Mouse (Mus musculus) MEL-GATA-1-ER (cell line): ENCODE data around the gene Apoc4.

Source experiments
- DNase-seq: peaks from one replicate; pipeline ENCODE4 v3.0.0-alpha.2; 2012; ENCODE audit warnings: low read depth; ENCODE audit errors: extremely low read depth

Apoc4 gene

DNA sequence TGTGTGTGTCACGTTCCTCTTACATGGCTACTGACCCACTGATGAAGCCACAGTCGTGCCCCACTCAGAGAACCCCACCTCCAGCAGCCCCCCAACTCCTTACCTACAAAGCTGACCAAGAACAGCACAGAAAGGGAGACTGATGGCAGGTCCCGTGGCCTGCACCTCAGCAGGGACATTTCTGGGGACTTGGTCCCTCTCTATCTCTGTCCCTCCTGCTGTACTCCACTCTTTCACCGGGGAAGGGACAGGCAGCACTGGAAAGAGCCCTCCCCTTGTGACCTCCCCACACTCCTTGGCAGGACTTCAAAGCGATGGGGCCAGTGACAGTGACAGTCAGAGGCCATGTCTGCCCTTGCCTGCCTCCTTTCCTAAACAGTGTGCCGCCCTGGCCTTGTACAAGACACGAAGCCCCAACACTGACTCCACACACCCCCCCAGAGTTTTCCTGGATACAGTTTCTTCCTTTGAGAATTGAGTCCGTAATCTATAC, at the start of gene Apoc4, which contains the start of gene Gm44805:
Gene Apoc4 (minus strand): TSS at position 278 of the 493 bp plus-strand sequence.
Gene Gm44805 (minus strand): TSS at position 222 of the 493 bp plus-strand sequence.
- no peak for DNase-seq

DNA sequence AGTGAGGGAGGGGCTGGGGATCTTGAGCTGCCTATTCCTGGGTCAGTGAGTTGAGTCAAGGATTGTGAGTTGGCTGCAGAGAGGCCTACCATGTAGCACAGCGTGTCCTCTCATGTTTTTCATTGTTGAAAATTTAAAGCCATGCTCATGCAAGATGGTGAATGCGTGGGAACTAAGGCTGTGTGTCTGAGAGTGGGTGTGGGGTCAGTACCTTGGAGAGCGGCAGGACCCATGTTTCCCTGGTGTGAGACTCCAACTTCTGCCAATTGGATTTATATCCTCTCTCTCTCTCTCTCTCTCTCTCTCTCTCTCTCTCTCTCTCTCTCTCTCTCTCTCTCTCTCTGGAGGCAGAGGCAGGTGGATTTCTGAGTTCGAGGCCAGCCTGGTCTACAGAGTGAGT, 45.3 kb upstream of the Apoc4 start:
- DNase-seq = no peak

DNA sequence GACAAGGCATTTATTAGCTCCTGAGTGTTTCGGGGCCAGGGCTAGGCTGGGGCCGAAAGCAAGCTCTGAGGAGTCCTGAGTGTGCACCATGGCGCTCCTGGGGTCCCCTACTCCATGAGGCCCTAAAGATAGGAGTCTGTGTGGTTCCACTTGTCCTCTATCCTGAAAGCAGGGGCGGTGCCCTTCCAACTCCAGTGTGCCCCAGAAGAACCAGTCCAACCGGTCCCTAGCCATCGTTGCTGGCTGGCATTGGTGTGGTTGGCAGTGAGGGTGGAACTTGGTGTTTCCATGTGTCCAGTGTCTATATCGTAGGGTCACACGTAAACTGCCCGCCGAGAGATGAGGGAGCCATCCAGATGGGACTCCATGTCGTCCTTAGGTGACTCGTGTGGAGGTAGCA, 42.9 kb upstream of the Apoc4 start:
- no peak for DNase-seq

DNA sequence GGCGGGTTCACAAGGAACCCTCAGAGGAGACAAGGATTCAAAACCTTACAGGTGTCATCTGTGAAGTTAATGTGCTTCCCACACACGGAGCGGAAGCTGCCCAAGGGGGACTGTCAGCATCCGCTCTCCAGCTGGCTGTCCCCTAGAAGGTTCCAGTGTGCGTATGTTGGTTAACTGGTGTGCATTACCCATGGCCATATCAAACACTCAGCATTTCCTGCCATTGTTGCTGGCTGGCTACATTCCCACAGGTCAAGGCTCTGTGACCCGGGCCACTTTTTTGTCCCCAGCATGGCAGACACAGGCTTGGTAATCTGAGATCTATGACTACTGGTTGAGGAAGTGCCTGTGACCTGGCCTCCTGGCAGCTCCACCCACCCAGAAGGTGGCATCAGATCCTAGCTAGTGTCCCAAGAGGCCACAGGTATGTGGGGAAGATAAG, 41.5 kb upstream of the Apoc4 start:
- DNase-seq = no peak

DNA sequence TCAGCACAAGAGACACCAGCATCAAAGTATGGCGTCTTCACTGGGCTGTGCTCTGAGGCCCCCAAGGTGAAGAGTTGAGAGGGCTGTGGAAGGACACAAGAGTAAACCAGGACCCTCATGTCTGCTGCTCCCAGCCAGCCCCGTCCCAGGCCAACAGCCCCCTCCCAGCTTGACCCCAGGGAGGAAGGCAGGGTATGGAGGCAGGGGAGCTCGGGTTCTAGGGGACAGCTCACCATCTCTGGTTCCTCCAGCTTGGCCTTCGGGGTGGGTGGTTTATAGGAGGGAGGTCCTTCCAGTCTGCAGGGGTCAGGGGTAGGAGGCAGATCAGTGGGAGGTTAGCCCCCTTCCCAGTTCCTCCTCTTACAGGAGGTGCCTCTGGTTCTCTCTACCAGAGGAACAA, 37.9 kb upstream of the Apoc4 start:
- no peak for DNase-seq

DNA sequence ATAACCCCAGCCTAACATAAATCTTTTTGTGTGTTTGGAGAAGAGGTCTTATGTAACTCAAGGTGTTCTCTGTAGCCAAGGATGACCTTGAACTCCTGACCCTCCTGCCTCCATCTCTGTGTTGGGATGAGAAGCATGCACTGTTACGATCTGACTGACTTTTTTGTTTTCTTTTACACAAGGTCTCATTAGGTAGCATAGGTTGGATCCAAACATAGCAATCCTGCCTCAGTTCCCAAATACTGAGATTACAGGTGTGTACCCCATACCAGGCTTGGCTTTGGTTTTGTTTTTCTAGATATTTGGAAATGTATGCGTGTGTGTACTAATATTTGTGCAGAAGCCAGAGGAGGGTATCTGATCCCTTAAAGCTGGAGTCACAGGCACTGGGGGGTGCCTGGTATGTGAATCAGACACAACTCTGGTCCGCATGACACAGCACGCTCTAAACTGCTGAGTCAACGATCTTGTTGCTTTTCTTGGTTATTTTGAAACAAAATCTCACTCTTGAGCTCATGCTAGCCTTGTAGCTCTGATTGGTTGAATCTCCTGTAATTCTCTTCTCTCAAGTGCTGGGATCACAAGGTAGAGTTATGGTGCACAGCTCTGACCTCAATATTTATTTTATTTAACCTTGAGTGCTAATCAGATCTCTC, 37.1 kb upstream of the Apoc4 start:
- no peak for DNase-seq

DNA sequence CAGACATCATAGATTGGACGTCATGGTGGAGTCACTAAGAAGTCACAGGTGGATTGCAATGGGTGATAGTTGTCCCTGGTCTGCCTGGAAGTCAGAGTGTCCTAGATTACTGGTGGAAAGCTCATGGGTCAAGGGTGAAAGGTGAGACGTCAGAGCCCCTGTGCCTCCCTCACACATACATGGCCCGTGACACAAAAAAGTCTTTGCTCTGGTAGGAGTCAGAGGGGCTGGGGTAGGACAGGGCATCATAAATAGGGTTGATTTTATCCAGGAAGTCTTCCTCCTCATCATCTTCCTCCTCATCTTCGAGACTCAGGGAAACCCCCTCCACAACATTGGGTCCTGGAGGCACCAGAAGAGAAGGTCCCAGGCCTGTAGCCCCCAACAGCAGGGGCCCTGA, 36.1 kb upstream of the Apoc4 start:
- DNase-seq = no peak

DNA sequence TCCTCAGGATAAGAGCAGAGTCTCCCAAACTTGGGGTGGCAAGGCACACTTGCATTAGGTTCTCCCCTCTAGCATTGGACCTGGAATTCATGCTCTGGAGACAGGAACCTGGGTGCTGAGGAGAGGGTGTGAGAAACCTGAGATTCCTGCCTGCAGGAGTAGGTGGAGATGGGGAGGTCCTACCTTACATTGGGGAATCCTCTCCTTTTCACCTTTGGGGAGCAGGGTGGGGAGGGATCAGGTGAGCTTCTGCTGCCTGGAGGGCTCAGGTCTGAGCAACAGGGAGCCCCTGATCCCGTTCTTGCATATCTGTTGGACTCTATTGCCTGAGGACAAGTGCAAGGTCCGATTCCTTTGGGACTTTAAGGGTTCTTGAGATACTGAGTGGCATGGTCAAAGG, 35.5 kb upstream of the Apoc4 start:
- DNase-seq = no peak

DNA sequence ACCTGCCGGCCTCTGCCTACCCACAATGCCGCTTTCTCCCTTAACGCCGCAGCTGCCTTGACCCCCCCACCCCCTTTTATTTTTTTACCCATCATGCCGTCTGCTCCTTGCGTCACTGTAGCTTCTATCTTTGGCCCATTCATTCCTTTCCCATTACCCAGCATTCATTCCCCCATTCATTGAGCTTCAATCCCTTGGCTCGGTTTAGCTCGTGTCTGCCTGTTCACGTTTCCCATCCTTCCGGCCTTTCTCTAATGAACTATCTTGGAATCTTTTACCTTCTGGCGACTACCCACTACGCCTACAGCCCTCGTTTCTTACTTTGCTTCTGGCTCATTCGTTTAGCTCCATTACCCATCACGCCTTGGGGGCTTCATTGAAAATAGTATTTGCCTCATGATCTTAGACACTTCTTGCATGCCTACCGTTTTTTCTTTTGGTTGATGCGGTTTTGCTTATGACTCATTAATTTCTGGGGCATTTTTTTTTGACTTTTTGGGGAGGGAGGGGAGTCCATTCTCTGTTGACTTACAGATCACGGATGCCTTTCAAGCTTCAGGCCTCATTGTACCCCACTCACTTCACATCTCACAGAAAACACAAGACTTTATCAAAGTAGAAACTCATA, 34.9 kb upstream of the Apoc4 start:
- no peak for DNase-seq

DNA sequence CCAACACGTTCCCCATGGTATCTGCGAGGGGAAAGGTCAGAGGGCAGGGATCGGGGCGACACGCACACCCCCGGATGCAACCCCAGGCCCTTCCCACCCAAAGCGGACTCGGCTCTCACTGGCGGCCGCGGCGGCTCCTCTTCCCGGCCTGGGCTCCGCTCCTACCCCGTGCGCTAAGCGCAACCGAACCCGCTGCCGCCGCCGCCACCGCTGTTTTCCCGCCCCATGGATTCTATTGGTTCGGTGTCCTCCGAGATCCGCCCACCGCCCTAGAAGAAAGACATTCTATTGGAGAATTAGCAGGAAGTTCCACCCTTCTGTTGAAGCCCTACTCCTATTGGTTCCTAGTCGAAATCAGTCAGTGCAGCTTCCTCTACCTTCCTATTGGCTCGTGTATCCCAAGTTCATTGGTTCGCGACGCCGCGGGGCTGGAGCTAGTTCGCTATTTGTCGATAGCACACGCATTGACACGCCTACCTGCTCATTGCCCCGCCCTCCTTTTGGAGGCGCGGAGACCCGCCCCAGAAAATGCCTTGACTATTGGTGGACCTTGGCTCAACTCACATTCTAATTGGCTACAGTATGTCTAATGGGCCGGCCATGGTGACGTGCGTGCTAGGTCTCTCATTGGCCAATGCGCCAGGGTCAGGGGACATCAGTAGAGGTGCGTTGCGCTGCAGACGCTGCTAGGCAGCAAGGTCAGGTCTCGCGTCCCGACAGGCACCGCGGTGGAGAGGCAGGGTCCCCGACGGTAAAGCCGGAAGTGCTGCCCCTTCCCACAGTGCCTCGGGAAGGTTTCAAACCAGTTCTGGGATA, 34.2 kb upstream of the Apoc4 start, which contains the start of gene Tomm40:
Gene Tomm40 (minus strand): TSS at position 200 of the 816 bp plus-strand sequence.
- peak; percentile 100 for DNase-seq

DNA sequence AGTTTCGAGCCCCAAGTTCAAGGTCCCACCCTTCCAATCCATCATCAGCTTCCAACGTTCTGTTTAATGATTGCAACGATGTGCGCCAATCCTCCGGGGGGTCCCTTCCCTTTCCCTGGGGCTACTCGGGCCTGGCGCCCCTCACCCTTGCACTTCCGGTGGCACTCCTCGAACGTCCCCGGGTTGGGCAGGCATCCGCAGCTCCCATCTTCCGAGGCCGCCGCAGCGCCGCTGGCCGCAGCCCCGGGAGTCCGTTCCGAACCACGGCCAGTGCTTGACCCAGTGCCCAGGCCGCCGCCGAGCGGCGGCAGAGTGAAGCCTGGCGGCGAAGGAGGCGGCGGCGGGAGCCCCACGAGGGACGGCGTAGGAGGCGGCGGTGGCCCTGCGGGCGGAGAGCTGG, 33.6 kb upstream of the Apoc4 start:
- no peak for DNase-seq

DNA sequence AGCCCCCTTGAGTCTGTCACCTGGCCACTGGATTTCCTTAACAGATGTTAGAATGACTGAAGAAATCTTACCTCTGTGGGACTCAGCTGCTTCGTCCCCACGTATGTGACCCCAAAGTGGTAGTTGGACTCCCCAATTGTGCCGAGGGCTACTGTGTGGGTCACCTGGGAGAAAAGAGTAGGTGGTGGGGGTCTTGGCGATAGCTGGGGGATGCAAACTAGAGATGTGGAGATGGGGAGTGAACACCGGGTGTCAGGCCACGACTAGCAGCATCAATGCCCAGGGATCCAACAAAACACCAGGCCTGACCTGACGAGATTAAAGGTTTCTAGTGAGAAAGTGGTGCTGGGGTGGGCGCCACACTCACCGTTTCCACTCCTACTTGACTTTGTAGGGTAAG, 32.3 kb upstream of the Apoc4 start:
- no peak for DNase-seq

DNA sequence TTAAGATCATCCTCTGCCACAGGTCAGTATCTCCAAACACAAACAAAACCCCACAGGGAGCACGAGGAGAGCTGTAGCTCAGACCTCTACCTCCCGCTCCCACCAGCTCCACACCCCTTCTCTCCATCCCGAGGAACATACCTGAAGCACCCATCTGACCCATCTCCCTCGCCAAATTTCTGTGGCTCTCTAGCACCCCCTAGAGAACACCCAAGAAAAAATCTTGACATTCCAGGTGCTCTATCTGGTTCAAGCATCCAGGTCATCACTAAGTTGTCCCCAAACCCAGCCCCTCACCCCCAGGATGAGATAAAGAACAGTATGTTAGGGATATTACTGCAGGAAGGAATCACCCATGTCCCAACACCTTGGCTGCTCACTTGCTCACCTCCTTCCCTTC, 31.9 kb upstream of the Apoc4 start:
- no peak for DNase-seq

DNA sequence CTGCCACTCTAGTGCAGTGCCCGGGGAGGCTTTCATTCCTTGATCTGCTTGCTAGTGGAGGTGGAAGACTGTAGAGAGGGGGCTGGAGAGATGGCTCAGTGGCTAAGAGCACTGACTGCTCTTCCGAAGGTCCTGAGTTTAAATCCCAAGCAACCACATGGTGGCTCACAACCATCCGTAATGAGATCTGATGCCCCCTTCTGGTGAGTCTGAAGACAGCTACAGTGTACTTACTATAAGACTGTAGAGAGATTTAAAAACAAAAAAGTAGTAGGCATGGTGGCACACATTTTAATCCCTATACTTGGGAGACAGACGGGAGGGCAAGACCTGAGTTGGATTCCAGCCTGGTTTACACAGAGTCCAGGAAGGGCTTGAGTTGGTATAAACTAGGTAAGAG, 31.1 kb upstream of the Apoc4 start:
- no peak for DNase-seq

DNA sequence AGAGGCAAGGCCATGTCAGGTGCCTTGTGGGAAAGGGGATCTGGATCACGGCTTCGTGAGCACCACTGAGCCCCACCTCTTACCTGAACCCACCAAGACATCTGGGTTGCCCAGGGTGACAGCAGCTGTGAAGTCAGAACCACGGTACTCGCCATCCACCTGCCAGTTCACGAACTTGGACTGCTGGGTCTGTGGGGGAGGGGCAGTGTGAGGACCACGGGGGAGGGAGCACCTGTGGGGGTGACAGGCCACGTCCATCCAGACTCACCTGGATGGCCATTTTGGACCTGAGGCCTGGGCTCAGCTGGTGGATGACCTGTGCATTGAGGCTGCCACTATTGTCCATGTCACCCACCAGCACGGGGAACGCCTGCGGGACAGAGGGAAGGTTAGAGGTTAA, 29.4 kb upstream of the Apoc4 start:
- DNase-seq = no peak

DNA sequence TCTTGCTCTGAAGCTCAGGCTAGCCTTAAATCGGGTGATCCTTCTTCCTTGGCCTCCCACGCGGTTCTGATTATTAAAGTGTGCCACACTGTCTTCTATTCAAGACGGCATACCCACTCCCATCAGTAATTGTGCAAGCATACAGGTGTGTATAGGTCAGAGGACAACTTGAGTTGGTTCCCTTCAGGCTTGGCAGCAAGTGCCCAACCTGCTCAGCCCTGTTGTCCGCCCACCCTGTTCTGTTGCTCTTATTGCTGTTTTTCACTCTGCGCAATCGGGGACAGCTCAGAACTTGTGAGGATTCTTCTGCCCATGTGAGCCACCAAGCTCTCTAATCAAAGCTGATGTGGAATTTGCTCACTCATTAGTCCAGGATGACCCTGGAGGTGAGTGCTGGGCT, 24.0 kb upstream of the Apoc4 start:
- no peak for DNase-seq

DNA sequence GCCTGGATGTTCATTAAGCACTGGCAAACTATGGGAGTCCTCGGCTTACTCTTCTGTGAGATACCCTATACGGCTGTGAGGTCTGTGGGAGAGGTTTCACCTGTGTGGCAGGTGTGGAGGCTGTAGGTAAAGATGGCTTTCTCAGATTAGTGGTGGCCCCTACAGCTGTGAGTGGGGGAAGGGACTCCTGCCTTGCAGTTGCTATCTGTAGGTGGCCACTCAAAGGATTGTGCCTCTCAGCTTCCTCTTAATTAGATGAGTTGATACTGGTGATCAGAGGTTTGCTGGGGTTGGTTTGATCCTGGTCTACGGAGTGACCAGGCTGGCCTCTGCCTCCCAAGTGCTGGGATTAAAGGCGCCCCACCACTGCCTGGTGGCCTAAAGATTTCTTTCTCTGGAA, 23.2 kb upstream of the Apoc4 start:
- DNase-seq = no peak

DNA sequence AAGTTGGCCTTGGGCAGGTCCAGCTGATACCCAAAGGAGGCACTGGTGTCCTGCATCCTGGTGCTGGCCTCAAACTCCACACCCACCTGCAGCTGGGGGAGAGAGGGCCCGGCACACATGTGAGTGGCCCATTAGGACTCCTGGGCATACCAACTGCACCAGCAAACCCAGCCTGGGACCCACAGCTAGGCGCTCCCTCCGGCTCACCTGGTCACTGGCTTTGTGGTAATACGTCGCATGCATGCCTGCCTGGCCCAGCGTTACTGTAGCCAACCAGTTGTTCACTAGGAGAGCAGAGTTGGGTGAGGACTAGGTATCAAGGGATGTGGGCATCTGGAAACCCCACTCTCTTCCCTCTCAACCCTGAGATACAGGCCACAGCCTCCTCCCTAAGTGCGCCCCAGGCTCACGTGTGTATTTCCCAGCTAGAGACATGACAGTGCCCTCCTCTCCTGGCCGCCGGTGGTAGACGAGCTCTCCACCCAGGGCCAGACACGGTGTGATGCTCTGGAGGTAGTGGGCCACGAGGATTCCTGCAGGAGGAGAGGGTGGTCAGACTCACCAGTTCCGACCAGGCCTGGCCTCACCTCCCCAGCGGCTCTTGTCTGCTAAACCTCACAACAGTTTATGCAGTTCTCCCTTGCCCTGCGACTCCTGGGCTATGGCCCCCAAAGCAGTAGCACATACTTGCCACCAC, 21.7 kb upstream of the Apoc4 start:
- no peak for DNase-seq

DNA sequence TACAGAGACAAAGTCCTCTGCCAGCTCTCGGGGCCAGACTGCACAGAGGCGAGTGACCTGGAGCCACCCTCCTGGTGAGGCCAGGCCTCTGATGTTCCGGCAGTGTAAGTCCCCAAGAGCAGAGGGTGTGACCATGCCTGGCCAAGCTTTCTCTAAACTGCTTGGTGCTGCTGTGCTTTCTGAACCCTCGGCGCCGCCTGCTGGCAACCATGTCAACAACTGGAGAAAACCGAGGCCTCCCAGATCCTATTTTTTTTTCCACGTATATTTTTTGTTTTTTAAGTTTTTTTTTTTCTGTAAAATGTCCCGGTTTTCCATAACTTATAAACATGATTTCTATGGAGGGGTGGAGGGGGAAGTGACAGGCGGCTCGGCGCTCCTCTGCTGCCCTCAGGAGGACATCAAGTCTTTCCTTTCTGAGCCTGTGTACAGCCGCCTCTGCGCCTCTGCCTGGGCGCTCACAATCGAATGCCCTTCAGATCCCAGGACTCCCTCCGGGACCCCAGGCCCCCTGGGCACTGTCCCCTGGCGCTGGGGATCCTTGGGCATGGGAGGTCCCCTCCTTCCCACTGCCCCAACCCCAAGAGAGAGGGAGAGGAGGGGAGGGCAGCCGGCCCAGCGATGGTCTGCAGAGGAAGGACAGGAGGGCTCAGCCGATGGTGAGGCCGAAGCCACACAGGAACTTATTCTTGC, 19.9 kb upstream of the Apoc4 start:
- DNase-seq = no peak

DNA sequence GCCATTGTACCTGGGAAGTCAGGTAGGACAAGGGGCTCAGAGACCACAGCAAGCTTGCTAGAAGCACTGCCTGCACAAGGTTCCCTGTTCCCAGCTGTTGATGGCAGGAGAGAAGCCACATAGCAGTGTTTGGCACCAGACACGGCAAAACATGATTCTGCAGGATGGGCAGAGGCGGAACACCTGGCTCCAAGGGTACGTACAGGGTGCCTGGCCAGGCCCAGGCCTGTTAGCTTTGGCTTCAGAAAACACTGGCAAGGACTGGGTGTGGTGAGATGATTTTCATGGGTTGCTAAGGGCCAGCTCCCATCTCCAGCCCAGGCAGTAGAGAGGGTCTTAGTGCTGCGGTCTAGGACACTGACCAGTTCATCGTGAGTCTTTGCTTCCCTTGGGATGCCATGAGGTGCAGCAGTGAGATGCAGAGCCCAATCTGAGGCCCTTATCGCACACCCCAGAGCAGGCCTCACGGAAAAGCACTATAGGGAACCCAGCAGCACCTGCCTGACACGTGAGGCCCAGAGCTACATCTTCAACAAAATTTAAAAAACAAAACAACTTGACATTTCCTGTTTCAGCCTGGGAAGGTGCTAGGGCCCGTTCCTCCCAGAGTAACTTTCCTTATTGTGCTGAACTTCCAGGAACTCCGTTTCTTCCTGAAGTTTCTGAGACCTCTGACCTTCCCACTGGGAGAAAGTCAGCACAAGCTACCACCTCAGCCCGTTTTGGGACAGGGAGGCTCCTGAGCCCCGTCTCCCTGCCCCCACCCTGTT, 19.2 kb upstream of the Apoc4 start:
- no peak for DNase-seq
